Mouse (Mus musculus): ENCODE measurements around the gene Fam149a.
A peak's percentile ranks its signal among the peaks of the same experiment; 100 is the strongest.

The Fam149a gene

DNA sequence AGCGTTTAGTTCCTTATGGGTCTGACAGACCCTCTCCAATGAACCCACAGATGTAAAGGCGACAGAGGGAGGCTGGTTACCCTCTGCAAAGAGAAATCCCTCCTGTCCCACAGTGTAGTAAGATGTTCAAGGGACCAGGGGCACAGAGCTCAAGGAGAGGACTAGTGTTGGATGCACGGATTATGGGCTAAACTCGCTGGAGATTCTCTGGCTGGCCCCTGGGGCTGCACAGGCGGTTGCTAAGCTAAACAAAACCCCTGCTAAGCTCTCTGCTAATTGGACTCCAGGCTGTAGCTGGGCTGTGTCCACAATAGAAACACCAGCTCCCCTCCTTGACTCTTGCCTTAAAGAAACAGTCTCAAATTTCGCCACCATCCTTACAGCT is at the start of gene Fam149a:
Fam149a (minus strand) TSS at position 329 of the 385 bp plus-strand sequence.
- no peak for DNase-seq (ENCODE audit: low spot score in 2 of 2)

DNA sequence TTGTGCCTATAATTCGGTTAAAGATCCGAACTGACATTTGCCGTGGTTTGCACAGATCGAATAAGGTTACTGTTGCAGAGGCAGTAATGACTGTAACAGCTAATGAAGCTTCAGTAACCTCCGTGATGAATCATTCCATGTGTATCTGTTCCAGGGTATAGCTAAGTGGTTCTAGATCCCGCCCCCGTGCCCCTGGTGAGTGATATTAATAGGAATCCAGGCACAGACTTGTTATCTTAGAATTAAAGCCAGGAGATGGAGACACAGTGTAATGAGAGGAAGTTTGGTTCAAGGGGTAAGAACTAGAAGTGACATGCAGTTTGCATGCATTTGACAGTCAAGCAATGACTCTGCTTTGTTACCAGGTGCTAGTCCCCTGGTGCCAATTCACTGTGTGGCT is 38.1 kb upstream of the Fam149a start:
- DNase-seq (ENCODE audit: low spot score in 2 of 2): no peak

DNA sequence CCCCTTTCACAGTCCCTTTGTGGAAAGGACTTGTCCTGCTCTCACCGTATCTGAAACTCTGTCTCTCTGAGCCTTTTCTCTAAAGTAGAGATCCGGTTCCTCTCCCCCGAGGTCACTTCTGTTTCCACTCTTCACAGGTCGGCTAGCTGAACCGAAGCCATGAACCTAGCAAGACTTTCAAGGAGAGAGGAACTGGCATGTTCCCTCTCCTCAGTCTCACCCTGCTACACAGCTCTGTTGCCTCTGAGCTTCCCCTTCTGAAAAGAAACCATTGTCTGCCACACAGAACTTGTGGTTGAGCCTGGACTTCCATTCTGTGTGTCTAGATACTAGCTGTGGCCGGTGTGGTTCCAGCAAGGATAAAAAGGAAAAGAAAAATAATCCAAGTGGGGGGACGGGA is 32.9 kb upstream of the Fam149a start:
- peak; percentile 63 for DNase-seq (ENCODE audit: low spot score in 2 of 2)

DNA sequence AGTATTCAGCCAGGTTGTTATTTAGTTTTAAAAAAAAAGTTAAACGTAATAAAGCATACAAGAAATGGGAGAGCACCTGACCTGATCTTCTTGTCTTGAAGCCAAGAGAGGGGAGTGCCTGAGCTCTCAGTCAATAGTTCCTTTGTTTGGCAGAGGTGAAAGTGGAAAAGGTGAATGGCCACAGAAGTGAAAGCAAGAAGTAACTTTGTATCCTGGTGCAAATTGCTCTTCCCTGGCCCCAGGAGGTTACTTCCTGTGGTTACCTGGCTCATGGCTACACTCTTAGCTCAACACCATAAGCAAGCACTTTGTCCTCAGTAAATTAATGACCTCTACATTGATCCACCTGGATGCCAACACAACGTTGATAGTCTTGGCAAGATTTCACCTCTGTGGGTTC is 28.8 kb upstream of the Fam149a start, which contains the start of gene Tlr3:
Tlr3 (minus strand) TSS at position 199 of the 400 bp plus-strand sequence.
- DNase-seq (ENCODE audit: low spot score in 2 of 2): no peak

DNA sequence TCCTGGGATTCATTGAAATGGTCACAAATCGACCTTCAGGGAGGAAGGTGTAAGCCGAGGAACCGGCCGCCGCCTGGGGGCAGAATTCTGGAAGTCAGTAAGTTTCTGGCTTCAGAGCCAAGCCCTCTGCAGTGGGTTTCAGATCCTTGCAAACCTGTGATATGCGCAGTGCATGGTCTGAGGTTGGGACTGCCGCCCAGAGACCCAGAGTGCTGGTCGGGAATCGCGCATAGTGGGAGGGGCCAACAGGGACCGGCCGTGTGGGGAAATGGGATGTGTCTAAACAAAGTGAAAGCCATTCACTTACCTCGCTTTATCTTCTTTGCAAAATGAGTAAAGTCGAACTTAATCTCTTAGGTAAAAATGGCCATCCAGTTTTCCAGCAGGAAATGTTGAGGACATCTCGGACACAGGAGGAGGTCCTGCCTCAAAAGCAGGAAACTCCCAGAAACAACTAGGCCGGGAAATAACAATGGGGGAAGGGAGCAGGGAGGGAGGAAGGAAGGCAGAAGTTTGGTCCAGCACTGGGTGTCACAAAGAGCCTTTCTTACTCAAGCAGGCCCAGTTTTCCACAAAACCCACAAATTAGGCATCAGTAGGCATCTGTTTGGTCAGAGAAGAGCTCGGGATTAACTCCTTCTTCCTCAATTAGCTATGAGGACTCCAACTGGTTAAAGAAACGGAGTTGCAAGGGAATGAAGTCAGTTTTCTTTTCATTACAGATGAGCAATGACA is 28.2 kb upstream of the Fam149a start:
- DNase-seq (ENCODE audit: low spot score in 2 of 2): peak; percentile 39

DNA sequence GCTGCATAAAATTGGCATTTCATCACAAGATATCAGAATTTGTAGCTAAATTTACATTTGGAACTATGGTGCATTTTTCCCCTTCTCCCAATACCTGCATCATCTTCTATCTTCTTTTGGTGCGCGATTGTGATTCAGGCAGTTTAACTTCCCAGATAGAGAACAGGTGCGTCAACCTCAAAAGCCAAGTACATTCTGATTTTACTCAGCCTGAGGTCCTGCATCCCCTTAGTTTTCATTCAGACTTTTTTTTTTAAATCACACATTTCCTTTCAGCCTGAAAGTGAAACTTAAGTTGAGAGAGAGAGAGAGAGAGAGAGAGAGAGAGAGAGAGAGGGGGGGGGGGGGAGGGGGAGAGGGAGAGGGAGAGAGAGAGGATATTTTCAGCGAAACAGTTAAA is 27.6 kb upstream of the Fam149a start:
- DNase-seq (ENCODE audit: low spot score in 2 of 2): no peak

DNA sequence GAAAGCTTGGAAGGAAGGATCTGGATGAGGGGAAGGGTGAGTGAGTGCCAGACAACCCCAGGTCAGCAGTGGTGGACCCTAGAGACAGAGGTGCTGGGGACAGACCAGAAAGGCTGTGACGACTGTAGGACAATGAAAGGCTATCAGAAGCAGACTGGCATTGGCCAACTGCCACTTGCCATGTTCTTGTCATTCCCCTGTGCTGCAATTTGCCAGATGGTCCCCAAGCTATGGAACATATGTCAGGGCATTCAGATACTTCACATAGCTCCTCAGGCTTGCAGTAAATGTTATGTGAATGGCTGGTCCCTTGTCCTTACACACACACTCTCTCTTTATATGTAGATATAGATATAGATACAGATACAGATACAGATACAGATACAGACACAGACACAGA is 1.2 kb upstream of the Fam149a start:
- DNase-seq (ENCODE audit: low spot score in 2 of 2): no peak

DNA sequence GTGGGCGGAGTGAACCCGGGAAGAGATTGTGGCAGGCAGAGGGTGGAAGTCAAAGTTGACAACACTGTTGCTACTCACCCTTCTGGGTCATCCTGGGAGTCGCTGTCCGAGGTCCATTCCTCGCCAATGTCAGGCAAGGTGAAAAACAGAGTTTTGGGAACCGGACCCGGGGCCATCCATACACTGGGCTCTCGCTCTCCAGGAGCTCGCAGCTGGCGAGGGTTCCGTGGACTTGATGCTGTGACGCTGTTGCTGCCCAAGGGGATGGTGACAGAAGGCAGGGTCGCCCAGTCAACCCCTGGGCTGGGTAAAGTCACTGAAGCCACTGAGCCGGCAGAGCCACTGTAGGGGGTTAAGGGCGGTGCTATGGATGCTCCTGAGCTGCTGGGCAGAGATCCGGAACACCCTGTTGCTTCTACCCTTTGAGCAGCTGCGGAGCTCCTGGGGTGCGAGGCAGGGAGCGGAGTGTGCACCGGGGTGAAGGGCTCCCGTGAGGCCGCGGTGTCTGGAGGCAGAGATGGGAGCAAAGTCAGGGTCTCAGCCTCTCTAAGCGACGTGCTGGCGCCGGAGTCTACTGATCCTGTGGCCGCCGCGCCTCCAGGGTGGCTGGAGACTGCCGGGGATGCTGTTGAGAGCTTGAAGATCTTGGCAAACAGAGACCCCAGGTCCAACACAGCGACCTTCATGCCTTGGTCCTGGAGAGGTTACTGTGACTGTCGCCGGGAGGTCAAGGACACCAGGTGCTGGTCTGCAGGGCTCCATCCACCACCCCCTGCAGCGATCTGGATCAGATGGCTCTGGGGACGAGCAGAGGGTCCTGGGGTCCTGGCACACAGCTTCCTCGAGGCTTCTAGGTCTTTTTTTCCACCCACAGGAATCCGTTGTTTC is 772 bp downstream of the Fam149a start:
- no peak for DNase-seq (ENCODE audit: low spot score in 2 of 2)

DNA sequence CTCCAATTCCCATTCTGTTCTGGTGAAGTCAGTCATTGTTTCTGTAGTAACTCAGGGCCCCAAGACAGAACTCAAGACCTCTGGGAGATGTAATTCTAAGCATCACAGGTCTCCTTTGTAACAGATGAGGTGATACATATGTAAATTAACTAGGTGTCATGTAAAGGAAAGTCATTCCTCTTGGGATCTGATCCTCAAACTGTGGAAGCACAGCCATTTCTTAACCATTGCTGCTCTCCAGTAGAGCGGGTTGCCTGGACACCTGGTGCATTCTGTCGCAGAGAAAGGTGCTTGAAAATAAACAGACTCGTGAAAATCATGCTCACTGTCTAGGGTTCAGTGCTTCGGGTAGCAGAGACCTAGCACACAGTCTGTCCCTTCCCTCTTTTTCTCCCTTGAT is 1.5 kb downstream of the Fam149a start:
- DNase-seq (ENCODE audit: low spot score in 2 of 2): no peak

DNA sequence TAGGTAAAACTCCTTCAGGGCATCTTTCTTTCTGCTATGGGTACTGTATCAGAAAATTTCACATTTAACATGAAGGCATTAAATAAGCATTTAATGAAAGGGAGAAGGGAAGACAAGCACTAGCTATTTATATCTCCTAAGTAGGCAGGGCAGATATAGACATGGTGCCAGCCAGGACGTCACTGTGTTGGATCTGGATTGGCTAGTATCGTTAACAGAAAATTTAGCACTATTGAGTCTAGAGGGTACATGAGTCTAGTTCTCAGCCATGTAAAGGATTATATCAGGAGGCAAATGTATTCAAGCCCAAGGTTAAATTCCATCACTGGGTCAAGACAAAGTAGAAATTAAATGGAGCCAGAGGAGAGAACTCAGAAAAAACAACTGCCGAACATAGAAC is 8.0 kb downstream of the Fam149a start:
- no peak for DNase-seq (ENCODE audit: low spot score in 2 of 2)

DNA sequence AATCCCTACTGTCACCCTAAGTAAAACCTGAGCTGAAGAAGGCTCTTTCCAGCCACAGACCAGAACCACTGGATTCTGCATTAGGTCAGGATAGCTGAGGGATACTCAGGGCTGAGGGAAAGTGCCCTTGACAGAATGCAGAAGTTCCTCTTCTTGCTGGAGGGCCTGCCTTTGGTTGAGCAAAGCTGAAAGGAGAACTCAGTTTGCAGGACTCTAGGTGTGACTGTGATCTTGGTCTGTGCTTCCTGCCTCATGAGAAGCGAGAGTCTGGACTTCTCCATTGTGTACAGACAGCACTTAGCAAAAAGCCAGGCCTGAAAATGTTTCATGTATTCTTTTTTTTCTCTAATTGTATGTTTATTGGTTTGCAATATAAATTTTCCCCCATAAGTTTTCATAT is 14.9 kb downstream of the Fam149a start:
- DNase-seq (ENCODE audit: low spot score in 2 of 2): peak; percentile 33 to 42

DNA sequence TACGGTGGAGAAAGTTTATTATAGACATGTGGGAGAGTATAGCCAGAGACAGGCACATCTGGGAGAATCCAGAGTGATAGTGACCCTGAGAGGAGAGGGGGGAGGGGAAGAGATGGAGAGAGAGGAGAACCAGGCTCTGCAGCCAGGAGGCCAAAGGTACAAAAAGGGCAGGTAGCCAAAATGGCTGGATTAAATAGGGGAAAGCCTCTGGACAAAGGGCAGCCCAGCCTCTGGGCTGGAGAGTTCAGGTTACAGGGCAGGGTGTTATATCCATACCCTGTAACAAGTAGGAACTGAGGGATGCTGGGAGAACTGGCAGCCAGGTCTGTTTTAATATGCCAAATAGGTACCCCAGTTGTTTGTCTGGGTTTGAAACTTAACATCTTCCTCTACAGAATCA is 18.9 kb downstream of the Fam149a start:
- no peak for DNase-seq (ENCODE audit: low spot score in 2 of 2)

DNA sequence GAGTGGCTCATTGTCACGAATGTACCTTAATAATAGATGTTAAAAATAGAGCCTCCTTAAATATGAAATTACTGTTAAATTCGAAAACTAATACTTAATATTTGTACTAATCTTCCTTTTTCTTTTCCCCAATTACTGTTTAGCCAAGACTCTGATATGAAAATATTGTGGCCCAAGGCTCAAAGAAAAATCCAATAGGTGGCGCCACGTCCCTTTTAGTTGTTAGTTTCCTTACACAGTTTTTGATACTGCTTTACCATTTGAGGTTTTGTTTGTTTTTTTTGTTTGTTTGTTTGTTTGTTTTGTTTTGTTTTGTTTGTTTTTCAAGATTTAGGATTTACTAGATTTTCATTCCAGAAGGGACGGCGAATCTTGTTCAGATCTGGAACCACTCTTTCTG is 19.8 kb downstream of the Fam149a start:
- DNase-seq (ENCODE audit: low spot score in 2 of 2): no peak

DNA sequence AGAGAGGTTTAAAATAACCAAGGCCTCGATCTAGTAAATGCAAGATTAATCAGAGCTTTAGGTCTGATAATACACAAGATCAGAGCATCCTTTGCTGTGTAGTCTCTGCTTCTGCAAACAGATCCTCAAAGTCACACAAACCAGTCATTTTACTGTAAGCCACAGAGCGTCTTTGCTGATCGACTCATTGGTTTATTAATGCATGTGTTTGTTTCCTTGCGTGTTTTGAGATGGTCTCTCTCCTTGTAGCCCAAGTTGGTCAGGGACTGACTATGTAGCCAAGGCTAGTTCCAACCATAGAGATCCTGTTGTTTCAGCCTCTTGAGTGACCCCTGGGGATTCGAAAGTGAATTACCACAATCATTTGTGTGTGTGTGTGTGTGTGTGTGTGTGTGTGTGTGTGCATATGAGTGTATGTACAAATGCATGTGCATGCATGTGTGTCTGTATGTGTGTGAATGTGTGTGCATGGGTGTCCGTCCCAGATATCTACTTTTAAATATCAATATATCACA is 22.9 kb downstream of the Fam149a start:
- no peak for DNase-seq (ENCODE audit: low spot score in 2 of 2)

DNA sequence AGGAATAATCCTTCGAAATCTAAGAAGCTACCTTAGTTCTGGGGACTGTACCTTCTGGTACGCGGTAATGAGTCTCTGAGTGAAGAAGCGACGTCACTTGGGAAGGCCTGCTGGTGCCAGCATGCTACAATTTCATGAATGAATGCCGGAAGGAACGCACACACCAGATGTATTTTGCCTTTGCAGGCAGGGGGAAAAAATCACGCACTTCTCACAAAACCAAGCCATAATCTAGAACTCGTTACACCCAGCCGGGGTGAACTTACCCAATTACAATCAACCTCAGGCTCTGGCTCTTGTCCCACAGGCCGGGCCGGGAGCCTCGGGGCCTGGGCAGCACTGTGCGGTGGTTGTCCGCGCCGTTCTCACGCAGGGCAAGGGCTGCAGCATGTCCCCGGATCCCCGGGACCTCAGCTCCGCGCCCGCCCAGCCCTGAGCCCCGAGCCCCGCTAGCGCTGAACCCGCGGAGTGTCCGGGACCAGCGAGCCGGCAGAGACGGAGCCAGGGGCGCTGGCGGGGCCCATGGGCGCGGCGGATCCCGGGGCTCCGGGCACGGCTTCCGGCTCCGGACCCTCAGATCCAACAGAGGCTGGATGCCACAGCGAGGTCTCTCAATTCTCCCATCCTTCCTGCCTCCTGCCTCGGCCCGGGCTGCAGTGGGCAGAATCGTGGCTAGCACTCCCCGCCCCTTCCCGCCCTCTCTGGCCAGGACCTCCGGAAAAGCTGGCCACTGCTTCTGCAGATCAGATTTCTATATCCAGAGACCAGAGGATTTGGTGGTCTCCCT is 23.8 kb downstream of the Fam149a start:
- no peak for DNase-seq (ENCODE audit: low spot score in 2 of 2)

DNA sequence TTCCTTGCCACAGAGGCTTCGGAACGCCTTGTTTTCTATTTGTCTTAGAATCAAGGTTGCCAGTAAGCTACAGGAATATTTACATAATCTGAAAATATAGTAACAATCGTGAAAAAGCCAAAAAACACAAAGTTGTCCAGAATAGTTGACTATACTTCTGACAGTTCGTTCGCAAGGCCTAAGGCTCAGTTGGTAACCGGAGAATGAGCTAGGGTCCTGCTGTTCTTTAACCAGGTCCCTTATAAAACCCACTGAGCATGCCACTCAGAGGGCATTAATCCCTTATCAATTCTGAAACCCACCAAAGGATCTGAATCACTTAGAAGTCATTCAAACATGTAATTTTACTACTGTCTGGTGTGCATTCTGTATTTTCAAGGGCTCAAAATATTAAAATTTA is 26.3 kb downstream of the Fam149a start:
- DNase-seq (ENCODE audit: low spot score in 2 of 2): no peak

DNA sequence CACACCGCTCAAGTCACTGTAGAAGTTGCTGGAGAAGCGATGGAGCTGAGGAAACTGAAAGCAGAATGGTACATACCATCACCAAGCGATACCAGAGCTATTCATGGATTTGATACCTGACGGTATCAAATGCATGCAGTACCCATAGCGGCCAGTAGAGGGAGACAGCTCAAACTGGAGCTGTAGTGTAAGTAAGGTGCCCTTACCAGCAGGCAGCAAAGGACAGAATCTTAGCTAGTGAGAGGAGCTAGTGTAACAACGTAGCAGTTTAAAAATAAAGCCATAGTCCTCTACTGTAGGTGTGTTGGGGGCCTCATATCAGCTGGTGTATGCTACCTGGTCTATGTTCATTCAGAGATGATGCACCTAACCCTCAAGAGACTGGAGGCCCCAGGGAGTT is 37.1 kb downstream of the Fam149a start:
- peak in 1 of 2 experiments; percentile 22 for DNase-seq (ENCODE audit: low spot score in 2 of 2)

DNA sequence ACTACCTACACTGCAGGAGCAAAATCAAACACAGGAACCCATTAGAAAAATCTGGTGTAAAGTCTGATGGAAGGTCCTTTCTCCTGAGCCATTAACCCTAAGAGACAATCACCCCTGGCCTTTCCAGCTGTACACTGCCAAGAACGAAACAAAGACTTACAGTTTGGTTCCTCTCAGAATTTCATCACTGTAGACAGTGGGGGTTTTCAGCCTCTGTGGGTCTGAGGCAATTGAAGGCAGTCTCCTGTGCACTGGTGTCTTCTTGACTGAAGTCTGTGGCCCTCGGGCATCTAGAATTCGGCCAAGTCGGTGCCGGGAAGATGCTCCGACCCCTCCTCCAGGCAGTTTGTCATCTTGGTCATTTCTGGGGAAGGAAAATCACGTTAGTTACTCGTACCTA is 37.8 kb downstream of the Fam149a start:
- DNase-seq (ENCODE audit: low spot score in 2 of 2): no peak

DNA sequence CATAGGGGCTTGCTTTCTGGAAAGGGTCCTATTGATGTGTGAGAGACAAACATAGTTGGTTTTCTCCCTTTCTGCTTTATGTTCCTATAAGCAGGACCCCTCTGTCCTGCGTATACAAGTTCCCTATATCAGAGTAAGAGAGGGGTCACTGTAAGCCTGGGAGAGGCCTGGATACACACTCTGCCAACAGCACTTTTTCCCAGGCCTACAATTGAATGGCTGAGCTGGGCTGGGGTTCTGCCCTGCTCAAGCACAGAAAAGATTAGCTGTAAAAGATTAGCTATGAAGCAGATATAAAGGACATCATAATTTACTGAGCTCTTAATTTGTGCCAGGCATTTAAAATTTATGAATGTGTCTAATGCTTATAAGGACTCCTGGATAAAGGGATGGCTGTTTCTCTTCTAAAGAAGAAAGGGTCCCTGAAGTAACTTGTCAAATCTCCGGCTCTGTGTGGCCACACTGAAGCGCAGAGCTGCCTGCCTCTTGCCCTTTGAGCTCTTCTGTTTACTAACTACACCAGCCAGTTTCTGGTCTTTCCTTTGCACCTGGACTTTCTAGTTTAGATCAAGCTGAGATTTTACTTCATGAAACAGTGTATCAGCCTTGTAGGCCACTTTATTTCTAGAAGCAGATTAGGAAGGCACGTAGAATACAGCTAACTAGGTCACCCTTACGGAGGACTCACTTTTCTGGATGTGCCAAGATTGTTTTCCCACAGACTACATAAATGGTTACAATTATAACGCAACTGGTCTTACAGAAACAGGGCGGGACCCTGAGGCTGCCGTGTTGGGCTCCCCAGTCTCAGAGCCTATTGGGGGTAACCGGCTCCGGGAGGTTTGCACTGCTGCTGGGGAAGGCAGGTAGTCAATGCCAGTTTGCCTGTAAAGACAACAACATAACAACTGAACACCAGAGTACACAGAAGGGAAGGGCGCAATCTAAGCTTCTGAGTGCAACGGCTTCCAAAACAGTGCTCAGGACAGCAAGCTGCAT is 40.2 kb downstream of the Fam149a start:
- DNase-seq (ENCODE audit: low spot score in 2 of 2): no peak

DNA sequence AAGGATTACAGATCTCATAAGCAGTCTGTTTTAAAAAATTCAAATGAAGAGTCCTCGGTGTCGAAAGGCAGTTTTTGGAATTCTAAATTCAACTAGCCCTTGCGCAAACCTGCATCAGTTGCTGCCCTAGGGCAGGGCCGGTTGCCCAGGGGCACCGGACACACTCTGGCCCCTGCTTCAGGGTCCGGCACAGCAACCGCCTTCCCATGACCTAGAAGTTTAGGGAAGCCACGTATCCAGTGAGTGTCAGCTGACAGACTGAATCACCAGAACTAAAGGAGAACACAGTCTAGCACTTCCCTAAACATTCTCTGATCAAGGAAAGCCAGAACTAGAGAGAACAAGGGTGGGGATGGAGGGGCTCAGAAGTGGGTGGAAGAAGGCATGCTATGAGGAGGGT is 48.6 kb downstream of the Fam149a start:
- peak in 1 of 2 experiments; percentile 22 for DNase-seq (ENCODE audit: low spot score in 2 of 2)

Data from spleen, postnatal 36 days (tissue).